Mouse (Mus musculus): Measurements from ENCODE around the gene Caskin2. TPM values are rescaled to one million over a fixed set of nuclear protein-coding genes. Genes with fewer than 3 reads are reported as not detected.

Gene Caskin2
- 3.5 TPM for polyA plus RNA-seq (2015; fragmentation: Illumina TruSeq; extraction: RNeasy Lipid Tissue Mini Kit (QIAGEN cat#74804); ENCODE audit: insufficient read depth, low replicate concordance)

DNA sequence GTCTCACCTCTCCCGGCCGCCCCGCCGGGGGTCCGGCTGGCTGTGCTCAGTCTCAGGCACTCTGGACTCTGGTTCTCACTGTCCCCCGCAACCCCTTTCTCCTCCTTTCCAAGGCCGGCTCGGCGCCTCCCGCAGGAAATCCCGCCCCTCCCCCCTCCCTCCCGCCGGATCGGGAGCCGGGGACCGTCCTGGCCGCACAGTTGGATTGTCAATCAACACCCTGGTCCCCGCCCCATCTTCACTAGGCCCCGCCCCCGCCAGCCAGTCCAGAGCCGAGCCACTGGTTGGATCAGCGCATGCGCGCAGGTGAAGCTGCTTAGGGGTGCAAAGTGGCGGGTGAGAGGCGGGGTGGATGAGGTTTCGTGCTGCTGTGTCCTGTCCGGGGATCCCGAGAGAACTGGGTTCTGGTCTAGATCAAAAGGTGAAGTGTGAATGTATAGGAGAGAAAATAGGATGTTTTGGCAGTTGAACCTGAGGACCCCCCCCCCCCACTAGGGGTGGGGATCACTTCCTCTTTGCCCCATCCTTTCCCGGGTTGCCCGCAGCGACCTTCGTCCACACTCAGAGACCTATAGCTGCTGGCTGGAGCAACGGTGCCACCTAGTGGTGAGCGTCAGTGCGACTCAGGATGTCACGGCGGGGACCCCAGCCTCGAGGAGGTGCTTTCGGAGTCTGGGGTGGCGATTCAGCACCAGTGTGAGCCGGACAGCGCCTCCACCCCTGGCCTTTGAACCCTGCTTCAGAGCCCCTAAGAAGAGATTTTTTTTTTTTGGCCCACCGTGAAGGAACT lies at the start of gene Caskin2:
Gene Caskin2 (minus strand): TSS at position 133 of the 790 bp plus-strand sequence.

DNA sequence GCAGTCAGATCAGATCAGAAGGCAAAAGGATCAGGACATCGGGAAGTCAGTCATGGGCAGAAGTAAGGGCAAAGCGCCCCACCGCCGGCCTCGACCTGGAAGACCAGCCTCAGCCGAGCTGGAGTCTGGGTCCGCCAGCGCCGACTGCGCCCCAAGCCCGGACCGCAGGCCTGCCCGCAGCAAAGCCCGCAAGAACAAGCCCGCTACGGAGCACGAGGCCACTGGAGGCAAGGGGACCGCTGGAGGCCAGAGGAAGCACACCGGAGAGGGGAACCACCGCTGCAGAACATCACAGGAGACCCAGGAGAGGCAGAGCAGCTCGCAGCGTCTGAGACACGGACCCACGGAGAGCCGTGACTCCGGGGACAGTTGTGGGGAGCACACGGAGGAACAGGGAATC lies 44.9 kb upstream of the Caskin2 start, which contains the start of gene Myo15b:
Gene Myo15b (plus strand): TSS at position 53 of the 400 bp plus-strand sequence.

DNA sequence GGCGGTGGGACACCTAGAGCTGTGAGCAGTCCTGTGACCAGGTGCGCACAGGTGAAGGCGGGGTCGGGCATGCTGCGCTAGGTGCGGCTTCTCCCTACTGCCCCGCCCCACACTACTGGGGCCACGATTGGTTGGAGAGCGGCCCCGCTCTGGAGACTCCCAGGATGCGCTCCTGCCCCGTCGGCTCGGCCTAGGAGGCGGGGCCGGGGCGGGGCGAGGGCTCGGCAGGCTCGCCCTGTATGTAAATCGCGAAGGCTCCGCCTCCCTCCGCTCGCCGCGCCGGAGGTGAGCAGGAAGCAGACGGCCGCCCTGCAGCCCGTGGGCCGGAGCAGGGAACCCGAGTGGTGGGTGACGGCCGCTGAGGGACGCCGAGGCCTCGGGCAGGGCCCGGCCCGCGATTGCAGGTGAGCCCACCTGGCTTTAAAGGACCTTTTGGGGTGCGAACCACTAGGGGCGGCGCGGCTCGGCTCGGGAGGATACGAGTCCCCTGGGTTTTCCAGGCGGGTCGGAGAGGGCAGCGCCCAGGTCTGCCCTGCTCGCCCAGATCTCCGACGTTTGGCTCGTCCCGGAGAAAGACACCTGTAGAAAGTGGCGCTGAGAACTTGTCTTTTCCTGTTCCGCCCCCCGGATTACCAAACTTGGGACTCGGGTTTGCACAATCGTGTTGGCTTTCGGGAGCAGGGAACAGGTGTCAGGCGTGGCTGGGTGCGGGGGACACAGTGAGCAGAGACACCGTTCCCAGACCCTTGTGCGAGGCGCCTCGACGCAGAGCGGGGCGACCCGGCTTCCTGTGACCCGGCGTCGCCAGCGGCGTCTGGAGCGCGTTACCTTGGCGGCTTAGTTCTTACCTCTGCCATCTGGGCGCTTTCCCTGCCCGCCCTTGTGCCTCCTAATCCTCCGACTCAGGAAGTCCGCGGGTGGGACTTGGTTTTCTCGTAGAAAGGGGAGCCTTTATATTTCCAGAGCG lies 10.6 kb upstream of the Caskin2 start, which contains the start of gene Llgl2:
Gene Llgl2 (plus strand): TSS at position 276 of the 967 bp plus-strand sequence.

DNA sequence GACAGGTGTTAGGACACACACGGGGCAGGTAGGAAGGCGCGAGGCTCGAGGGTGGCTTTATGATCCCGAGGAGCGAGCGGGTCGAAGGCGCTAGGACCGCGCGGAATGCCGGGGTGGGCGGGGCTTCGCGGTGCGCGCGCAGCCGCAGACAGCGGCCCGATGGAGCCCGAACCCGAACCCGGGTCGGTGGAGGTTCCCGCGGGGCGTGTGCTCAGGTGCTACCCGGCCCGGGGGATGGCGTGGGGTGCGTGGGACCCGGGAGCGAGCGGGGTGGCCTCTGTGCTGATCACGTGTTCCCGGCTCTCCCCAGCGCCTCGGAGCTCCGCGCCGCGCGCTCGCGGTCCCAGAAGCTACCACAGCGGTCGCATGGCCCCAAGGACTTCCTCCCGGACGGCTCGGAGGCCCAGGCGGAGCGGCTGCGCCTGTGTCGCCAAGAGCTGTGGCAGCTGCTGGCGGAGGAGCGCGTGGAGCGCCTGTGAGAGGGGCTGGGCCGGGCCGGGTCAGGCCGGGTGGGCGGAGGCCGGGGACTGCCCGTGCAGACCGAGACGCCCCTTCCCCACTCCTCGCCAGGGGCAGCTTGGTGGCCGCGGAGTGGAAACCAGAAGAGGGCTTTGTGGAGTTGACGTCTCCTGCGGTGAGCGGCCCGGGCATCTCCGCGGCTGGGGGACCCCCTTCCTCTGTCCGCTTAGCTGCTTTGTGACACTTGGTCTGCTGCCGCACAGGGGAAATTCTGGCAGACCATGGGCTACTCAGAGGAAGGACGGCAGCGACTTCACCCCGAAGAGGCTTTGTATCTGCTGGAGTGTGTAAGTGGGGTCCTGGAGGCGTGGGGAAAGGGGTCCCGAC lies 1.4 kb upstream of the Caskin2 start, which contains the start of gene Tsen54:
Gene Tsen54 (plus strand): TSS at position 120 of the 846 bp plus-strand sequence.

DNA sequence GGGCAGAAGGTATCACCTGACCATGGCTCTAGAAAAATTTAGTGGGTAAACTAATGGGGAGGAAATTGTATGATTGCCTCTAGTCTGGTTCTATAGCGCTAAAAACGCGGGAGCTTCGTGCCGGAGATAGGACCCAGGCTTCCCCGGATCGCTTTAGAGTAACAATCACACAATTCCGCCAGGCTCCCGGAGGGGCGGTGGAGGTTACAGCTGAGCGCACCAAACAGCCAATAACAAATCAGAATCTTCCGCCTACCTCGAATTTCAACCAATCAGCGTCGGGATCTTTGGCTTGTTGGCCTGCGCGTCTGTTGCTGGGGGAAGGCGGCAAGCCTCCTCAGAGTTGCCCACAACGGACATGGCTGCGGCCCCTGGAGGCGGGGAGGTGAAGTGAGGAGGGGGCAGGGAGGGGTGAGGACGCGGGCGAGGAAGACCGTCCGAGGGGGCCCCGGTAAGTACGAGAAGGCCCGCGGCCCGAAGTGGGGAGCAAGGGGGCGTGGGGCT lies 48.3 kb downstream of the Caskin2 start, which contains the start of gene Tmem94:
Gene Tmem94 (plus strand): TSS at position 331 of the 504 bp plus-strand sequence.

Other genes starting within 250 kb of the Caskin2 start
- gene Nup85, start 249.2 kb downstream of the Caskin2 start, polyA plus RNA-seq (2015; fragmentation: Illumina TruSeq; extraction: RNeasy Lipid Tissue Mini Kit (QIAGEN cat#74804); ENCODE audit: insufficient read depth, low replicate concordance), result 89.0 TPM
- gene Mrps7, start 209.7 kb downstream of the Caskin2 start, polyA plus RNA-seq (2015; fragmentation: Illumina TruSeq; extraction: RNeasy Lipid Tissue Mini Kit (QIAGEN cat#74804); ENCODE audit: insufficient read depth, low replicate concordance), result 23.8 TPM
- 52.1 TPM for gene Gga3, start 209.6 kb downstream of the Caskin2 start, polyA plus RNA-seq (2015; fragmentation: Illumina TruSeq; extraction: RNeasy Lipid Tissue Mini Kit (QIAGEN cat#74804); ENCODE audit: insufficient read depth, low replicate concordance)
- 145 TPM for gene Mif4gd, start 200.7 kb downstream of the Caskin2 start, polyA plus RNA-seq (2015; fragmentation: Illumina TruSeq; extraction: RNeasy Lipid Tissue Mini Kit (QIAGEN cat#74804); ENCODE audit: insufficient read depth, low replicate concordance)
- 58.5 TPM for gene Slc25a19, start 185.3 kb downstream of the Caskin2 start, polyA plus RNA-seq (2015; fragmentation: Illumina TruSeq; extraction: RNeasy Lipid Tissue Mini Kit (QIAGEN cat#74804); ENCODE audit: insufficient read depth, low replicate concordance)
- 264 TPM for gene Grb2, start 105.0 kb downstream of the Caskin2 start, polyA plus RNA-seq (2015; fragmentation: Illumina TruSeq; extraction: RNeasy Lipid Tissue Mini Kit (QIAGEN cat#74804); ENCODE audit: insufficient read depth, low replicate concordance)
- 7.2 TPM for gene Tmem94, start 48.2 kb downstream of the Caskin2 start, polyA plus RNA-seq (2015; fragmentation: Illumina TruSeq; extraction: RNeasy Lipid Tissue Mini Kit (QIAGEN cat#74804); ENCODE audit: insufficient read depth, low replicate concordance)
- gene Tsen54, start 1.1 kb upstream of the Caskin2 start, polyA plus RNA-seq (2015; fragmentation: Illumina TruSeq; extraction: RNeasy Lipid Tissue Mini Kit (QIAGEN cat#74804); ENCODE audit: insufficient read depth, low replicate concordance), result 7.3 TPM
- gene Llgl2, start 10.4 kb upstream of the Caskin2 start, polyA plus RNA-seq (2015; fragmentation: Illumina TruSeq; extraction: RNeasy Lipid Tissue Mini Kit (QIAGEN cat#74804); ENCODE audit: insufficient read depth, low replicate concordance), result 7.2 TPM
- 0.15 TPM for gene Myo15b, start 44.8 kb upstream of the Caskin2 start, polyA plus RNA-seq (2015; fragmentation: Illumina TruSeq; extraction: RNeasy Lipid Tissue Mini Kit (QIAGEN cat#74804); ENCODE audit: insufficient read depth, low replicate concordance)
- 4.9 TPM for gene Smim5, start 86.3 kb upstream of the Caskin2 start, polyA plus RNA-seq (2015; fragmentation: Illumina TruSeq; extraction: RNeasy Lipid Tissue Mini Kit (QIAGEN cat#74804); ENCODE audit: insufficient read depth, low replicate concordance)
- gene Smim6, start 98.4 kb upstream of the Caskin2 start, polyA plus RNA-seq (2015; fragmentation: Illumina TruSeq; extraction: RNeasy Lipid Tissue Mini Kit (QIAGEN cat#74804); ENCODE audit: insufficient read depth, low replicate concordance), result 0.35 TPM
- 46.2 TPM for gene Sap30bp, start 119.6 kb upstream of the Caskin2 start, polyA plus RNA-seq (2015; fragmentation: Illumina TruSeq; extraction: RNeasy Lipid Tissue Mini Kit (QIAGEN cat#74804); ENCODE audit: insufficient read depth, low replicate concordance)
- 26.4 TPM for gene Recql5, start 119.8 kb upstream of the Caskin2 start, polyA plus RNA-seq (2015; fragmentation: Illumina TruSeq; extraction: RNeasy Lipid Tissue Mini Kit (QIAGEN cat#74804); ENCODE audit: insufficient read depth, low replicate concordance)
- 0.68 TPM for gene Itgb4, start 161.1 kb upstream of the Caskin2 start, polyA plus RNA-seq (2015; fragmentation: Illumina TruSeq; extraction: RNeasy Lipid Tissue Mini Kit (QIAGEN cat#74804); ENCODE audit: insufficient read depth, low replicate concordance)
- gene Galk1, start 199.1 kb upstream of the Caskin2 start, polyA plus RNA-seq (2015; fragmentation: Illumina TruSeq; extraction: RNeasy Lipid Tissue Mini Kit (QIAGEN cat#74804); ENCODE audit: insufficient read depth, low replicate concordance), result 1.7 TPM
- gene H3f3b, start 214.3 kb upstream of the Caskin2 start, polyA plus RNA-seq (2015; fragmentation: Illumina TruSeq; extraction: RNeasy Lipid Tissue Mini Kit (QIAGEN cat#74804); ENCODE audit: insufficient read depth, low replicate concordance), result 433 TPM
- 11.8 TPM for gene Unk, start 216.7 kb upstream of the Caskin2 start, polyA plus RNA-seq (2015; fragmentation: Illumina TruSeq; extraction: RNeasy Lipid Tissue Mini Kit (QIAGEN cat#74804); ENCODE audit: insufficient read depth, low replicate concordance)